Mouse (Mus musculus) adrenal gland, adult 18-20 months (tissue): Measurements from ENCODE around the gene Nmrk2. TPM values are rescaled to one million over a fixed set of nuclear protein-coding genes. Genes with fewer than 3 reads are reported as not detected.
"Not testable (repeated sequence)": the region's sequence is repeated elsewhere in the genome, so short reads cannot be mapped to it uniquely, and the experiment has no call there.

Experiments used
- DNase-seq, 2 experiments: peaks; one replicate each; pipeline ENCODE4 v3.0.0; 2021 to 2022; ENCODE audit warnings: low spot score in 2 of 2
- total RNA-seq, 2 experiments: library from RNA; stranded (reverse); gene quantifications; 1 replicate in 1 of 2; 2 replicates in 1 of 2; pipeline ENCODE4 v1.2.3; 2021

Gene Nmrk2
- total RNA-seq, 2 experiments from 2014 or later: not detected

GRCm38 (mm10) chr10:81189821-81190220 is 12.0 kb downstream of the Nmrk2 start:
- DNase-seq: no peak

DNA sequence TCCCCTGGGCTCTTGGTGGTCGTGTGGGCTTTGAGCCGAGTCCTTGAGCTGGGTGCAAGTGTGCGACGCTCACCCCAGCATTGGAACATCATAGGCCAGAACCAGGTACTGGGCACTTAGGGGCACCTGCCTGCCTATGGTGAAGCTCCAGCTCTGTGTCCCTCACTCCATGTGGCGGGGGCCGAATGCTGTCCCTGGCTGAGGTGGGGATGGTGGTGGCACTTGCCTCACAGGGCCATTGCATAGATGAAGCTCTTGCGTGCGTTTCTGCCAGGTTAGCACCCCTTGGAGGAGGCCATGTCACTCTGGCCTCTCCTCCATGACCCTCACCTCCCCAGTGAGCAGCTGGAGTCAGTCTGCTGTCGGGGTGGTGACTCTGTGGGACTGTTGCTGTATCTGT is 14.7 kb downstream of the Nmrk2 start:
- DNase-seq: no peak

- DNase-seq: no peak
Observed at GRCm38 (mm10) chr10:81184765-81185164, 17.1 kb downstream of the Nmrk2 start.

DNA sequence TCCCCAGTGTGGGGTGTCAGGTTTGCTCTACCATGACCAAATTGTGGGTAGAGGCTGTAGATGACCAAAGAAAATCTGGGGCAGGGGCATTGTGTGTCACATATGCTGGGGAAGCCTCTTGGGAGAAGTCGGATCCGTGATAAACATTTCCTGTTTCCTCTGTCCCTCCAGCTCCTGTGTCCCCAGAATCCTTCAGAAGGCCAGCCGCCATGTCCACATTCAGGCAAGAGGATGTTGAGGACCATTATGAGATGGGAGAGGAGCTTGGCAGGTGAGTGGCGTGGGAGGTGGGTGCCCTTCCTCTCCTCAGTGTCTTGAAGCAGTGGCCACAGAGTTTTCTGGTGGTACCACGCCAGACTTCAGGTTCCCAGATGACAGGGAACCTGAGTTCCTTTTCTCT is 18.0 kb downstream of the Nmrk2 start, which contains the start of gene 4930442H23Rik:
4930442H23Rik (minus strand) TSS at position 45 of the 400 bp plus-strand sequence.
- DNase-seq: no peak

DNA sequence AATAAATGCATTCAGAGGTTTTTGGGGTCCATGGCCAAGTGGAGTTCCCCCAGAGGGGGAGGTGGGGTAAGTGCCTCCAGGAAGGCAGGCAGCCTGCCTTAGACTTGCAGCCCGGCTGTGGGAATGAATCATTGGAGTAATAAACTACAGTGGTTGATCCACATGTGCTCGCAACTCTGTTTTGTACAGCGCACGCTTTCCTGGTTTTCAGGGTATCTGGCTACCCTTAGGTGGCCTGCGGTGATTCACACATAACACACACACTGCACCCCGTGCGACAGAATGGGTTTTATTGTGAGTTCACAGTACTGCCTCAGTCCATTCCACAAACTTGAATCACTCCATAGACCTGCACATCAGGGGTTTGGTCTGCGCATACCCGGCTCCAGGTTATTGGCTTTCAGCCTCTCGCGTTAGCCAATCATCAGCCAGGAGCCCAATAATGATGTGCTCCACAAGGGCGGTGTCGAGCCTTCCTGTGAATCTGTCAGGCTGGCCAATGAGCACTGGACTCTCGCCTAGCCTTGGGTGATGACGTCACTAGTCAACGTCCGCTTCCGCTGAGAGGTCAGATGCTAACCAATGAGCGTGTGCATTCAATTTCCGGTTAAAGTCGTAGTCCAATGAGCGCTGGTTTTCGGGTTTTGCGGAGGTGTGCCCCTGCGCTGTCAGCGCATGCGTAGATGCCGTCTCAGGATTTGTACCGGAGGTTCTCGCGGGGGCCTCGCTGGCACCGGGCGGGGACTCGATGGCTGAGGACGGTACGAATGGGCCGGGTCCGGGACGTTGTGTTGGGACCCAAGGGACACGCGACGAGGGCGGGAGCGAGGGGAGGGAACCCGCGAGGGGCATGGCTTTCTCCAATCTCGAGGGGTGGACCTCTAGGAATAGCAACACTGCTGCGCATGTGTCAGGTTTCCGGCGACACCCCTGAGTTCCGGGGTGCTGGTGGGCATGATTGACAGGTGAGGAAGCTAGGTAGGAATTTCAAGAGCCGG is 19.2 kb downstream of the Nmrk2 start, which contains the start of gene Dapk3:
Dapk3 (plus strand) TSS at position 670 of the 998 bp plus-strand sequence.
- peak; percentile 87 to 90 for DNase-seq

- not testable (repeated sequence) for DNase-seq
Observed at GRCm38 (mm10) chr10:81181860-81182259, 20.0 kb downstream of the Nmrk2 start.

DNA sequence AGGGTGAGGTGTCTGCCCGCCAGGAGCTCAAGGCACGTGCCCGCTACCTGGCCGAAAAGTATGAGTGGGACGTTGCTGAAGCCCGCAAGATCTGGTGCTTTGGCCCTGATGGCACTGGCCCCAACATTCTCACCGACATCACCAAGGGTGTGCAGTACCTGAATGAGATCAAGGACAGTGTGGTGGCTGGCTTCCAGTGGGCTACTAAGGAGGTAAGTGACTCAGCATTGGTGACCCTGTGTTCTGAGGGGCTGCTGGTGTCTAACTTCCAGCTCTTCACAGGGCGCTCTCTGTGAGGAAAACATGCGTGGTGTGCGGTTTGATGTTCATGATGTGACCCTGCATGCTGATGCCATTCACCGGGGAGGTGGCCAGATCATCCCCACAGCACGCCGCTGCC is 20.9 kb downstream of the Nmrk2 start:
- no peak for DNase-seq

GRCm38 (mm10) chr10:81179451-81180342 is 22.2 kb downstream of the Nmrk2 start:
- DNase-seq: no peak

DNA sequence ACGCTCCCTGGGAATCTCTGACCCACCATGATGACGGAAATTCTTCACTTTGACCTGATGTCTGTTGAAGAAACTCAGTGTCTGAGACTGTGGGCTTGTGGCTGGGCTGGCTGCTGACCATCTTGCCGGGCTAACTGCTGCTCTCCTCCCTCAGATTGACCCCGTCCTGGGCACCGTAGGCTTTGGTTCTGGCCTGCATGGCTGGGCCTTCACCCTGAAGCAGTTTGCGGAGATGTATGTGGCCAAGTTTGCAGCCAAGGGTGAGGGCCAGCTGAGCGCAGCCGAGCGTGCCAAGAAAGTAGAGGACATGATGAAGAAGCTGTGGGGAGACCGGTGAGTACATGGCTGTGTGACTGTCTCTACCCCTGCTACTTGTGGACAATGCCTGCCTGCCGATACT is 22.9 kb downstream of the Nmrk2 start:
- DNase-seq: no peak

GRCm38 (mm10) chr10:81177958-81178712 is 23.7 kb downstream of the Nmrk2 start:
- no peak for DNase-seq

- DNase-seq: no peak
Observed at GRCm38 (mm10) chr10:81177491-81177925, 24.3 kb downstream of the Nmrk2 start.

- peak; percentile 100 for DNase-seq
Observed at GRCm38 (mm10) chr10:81176466-81177271, 25.2 kb downstream of the Nmrk2 start, which contains the start of gene Eef2. Gene Eef2, plus strand, starts transcription at chr10:81176631.

DNA sequence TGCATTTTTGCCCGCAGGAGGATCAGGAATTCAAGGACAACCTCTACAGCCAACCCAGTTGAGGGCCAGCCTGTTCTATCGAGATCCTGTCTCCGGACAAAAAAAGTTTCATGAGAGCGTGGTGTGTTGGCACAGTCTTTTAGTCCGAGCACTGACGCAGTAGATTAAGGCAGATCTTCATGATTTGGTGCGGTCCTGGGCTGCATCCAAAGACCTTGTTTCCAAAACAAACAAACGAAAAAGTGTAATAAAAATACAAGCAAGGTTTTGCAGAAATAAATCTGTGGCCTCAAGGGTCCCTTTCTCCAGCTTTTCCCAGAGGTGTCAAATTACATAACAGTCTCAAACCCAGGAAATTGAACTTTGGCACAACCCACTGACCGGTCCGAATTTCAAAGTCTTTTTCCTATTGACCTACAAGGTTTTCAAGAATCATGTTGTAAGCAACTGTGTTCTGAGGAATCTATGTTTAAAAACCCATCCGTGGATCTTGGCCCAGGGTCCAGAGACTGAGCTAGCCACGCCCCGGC is 25.9 kb downstream of the Nmrk2 start:
- no peak for DNase-seq

DNA sequence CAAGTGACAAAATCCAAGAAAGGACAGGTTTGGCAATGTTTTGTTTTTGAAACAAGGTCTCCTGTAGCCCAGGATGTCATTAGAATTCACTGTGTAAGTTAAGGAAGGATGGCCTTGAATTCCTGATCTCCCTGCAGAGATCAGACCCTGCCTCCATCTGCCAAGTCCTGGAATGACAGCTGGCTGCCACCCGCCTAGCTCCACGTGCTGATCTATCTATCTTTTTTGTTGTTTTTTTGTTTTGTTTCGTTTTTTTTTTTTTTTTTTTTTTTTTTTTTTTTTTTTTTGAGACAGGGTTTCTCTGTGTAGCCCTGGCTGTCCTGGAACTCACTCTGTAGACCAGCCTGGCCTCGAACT is 26.5 kb downstream of the Nmrk2 start:
- DNase-seq: not testable (repeated sequence)

DNA sequence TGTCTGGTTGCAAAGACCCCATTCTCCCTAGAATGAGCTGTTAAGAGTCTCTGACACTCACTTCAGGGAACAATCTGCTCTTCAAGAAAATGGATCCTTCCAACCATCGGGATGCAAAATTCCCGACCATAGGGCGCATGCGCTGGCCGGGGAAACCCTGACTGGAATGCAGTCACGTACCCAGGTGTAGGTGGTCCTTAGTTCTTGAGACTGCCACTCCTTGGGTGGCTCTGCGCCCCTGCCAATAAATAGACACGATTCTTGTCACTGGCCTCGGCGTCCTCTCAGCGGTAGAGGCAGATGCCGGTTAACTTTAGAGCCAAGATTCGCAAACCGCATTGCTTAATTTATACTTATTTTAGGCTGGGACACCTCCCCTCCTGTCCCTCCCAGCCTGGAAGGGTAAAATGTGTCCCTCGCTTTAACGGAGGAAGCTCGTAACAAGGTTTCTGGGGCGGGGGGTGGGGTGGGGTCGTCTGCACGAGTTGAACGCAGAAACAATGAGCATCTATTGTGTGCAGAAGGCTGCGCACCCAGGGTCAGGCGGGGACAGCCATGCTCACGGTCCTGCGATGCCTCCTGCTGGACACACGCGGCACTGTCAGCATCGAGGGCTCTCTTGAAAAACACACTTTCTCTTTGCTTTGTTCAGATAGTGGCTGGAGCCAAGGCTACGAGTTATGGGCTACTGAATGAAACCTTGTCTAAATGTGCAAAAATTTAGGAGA is 27.1 kb downstream of the Nmrk2 start:
- peak; percentile 86 to 89 for DNase-seq

DNA sequence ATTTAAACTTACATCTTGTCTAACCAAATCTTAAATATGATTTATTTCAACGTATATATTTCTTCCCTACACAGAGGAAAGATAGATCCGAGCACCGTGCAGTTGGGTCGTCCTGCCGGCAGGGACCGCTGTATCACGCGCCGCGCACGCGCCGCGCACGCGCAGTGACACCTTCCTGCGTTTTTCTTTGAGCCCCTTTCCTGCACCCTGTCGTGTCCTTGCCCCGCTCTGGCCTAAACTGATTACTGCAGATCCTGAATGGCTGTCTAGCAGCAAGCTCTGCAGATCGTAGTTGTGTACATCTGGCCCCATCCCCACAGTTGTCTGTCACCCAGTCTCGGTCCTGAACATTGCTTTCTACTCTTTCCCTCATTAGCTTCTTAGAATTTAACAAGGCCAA is 28.7 kb downstream of the Nmrk2 start:
- peak; percentile 83 to 85 for DNase-seq

DNA sequence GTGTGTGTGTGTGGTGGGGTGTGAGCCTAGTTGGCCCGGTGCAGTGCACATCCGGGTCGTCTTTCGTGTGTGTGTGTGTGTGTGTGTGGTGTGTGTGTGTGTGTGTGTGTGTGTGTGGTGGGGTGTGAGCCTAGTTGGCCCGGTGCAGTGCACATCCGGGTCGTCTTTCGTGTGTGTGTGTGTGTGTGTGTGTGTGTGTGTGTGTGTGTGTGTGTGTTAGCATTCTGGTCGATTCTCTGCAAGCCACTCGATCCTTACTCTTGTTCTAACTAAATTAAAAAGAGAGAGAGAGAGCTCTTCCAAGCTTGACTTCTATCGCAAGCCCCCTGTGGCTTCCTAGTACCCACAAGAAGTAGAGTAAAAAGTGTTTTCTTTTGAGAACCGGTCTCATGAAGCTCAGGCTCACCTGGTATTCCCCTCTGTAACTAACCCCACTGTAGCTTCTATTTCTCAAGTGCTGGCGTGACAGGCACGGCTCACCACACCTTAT is 32.4 kb downstream of the Nmrk2 start:
- not testable (repeated sequence) for DNase-seq

- DNase-seq: peak; percentile 71 to 77
Observed at GRCm38 (mm10) chr10:81168521-81169244, 33.2 kb downstream of the Nmrk2 start.
